Mouse (Mus musculus) liver, postnatal 0 days (tissue): ENCODE results near the gene Apobec4.

ENCODE experiments used
- CTCF ChIP-seq: sonication (generic); IDR thresholded peaks from 2 replicates; pipeline ENCODE4 v1.5.1; 2016; ENCODE audit warnings: antibody characterized with exemption, low read depth
- EP300 ChIP-seq: IDR thresholded peaks from 2 replicates; pipeline ENCODE4 v1.6.1; 2016; ENCODE audit warnings: antibody characterized with exemption, low read depth, mild to moderate bottlenecking

- TF ChIP-seq CTCF (no peak), EP300 (no peak)
Observed at GRCm38 (mm10) chr1:152795688-152796255, 45.4 kb downstream of the Apobec4 start.
